Mouse (Mus musculus) lung, adult 2 months (tissue): Measurements from ENCODE around the gene Camk2d. TPM values are rescaled to one million over a fixed set of nuclear protein-coding genes. Genes with fewer than 3 reads are reported as not detected.

Experiments used
- DNase-seq: peaks from one replicate; pipeline ENCODE4 v3.0.0; 2022
- H3K4me1 ChIP-seq: fragments of 200-500 bp; 2 replicates; pipeline ENCODE4 v1.6.1; 2011; ENCODE audit warnings: low read length; ENCODE audit not compliant: control insufficient read depth, insufficient read depth
- H3K4me3 ChIP-seq: fragments of 200-500 bp; replicated peaks from 2 replicates; pipeline ENCODE3; 2011; ENCODE audit warnings: low read depth, mild to moderate bottlenecking, control low read depth, low read length; ENCODE audit errors: extremely low read depth
- CTCF ChIP-seq: fragments of 200-500 bp; IDR thresholded peaks from 2 replicates; pipeline ENCODE4 v1.5.1; 2011; ENCODE audit warnings: mild to moderate bottlenecking, low read length, control low read depth; ENCODE audit not compliant: insufficient read depth
- POLR2A ChIP-seq: fragments of 200-500 bp; IDR thresholded peaks from 2 replicates; pipeline ENCODE4 v1.6.1; 2011; ENCODE audit warnings: low read depth, mild to moderate bottlenecking, control low read depth, low read length, borderline replicate concordance; ENCODE audit errors: extremely low read depth
- WGBS: fragments of 180-500 bp; shearing (Covaris S2); methylation state at CpG from one replicate; pipeline ENCODE4 v1.1.7; 2018; 5-methylcytosine and 5-hydroxymethylcytosine counted together
- polyA plus RNA-seq: library from polyadenylated mRNA; depleted of rRNA; stranded (reverse); fragments of >200 nt; gene quantifications from 2 replicates; pipeline ENCODE4 v1.2.3, GENCODE M21; 2012

Gene Camk2d
- polyA plus RNA-seq, 1 experiment: 61.4 TPM

GRCm38 (mm10) chr3:126659832-126660564, 63.9 kb downstream of the Camk2d start:
- H3K4me3 ChIP-seq: no peak overlapping the region
- no peak for DNase-seq
- 58% methylated on average over 8 of the region's 8 CpGs for WGBS
- no peak for TF ChIP-seq CTCF
- TF ChIP-seq POLR2A: no peak
- H3K4me1 ChIP-seq: peaks cover 10% of the 10 kb centered on the region

GRCm38 (mm10) chr3:126660575-126660974, 64.5 kb downstream of the Camk2d start:
- Histone ChIP-seq H3K4me1 (peaks cover 10% of the 10 kb centered on the region), H3K4me3 (no peak overlapping the region)
- peak; percentile 43 for DNase-seq
- WGBS: 61% methylated on average over 2 of the region's 2 CpGs
- TF ChIP-seq CTCF (no peak), POLR2A (no peak)

DNA sequence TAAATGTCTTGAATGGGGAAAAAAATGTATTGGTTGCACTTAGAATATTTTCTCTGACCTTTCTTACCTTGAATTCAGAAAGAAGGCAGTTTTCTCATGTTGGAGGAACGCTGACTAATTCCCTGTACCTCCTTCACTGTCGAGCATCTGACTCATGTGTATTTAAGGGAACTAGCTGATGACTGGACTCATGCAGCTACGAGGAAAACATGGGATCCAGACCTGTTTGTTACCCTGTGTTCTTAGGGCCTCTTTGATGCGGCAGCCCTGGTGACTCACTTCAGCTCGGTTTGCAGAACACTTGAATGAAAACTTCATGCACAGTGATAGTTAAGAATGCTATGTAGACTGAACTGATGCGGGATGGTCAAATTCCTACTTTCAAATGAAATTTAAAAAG, 64.9 kb downstream of the Camk2d start:
- no peak overlapping the region for H3K4me3 ChIP-seq
- no peak for TF ChIP-seq CTCF
- 65% methylated on average over 6 of the region's 6 CpGs for WGBS
- no peak for DNase-seq
- H3K4me1 ChIP-seq: peaks cover 10% of the 10 kb centered on the region

DNA sequence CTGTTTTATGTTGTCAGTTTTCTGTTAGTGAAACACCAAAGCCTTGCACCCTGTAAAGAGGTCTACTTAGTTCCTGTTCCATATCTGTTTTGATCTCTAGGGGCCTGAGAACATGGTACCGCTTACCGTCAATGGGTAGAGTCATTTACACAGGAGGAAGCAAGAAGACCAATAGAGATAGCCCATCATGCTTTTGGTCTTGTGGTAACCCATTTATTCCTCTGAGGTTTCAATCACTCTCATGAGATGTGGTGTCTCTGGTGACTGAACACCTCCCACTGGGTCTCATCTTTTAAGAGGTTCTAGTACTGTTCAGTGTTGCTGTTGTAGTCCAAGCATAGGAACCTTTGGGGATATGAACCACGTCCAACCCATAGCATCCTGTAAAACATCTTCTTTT, 65.8 kb downstream of the Camk2d start:
- peaks cover 10% of the 10 kb centered on the region for H3K4me1 ChIP-seq
- TF ChIP-seq POLR2A (no peak), CTCF (no peak)
- 79% methylated on average over 3 of the region's 3 CpGs for WGBS
- H3K4me3 ChIP-seq: no peak overlapping the region
- no peak for DNase-seq

GRCm38 (mm10) chr3:126663436-126663835, 67.3 kb downstream of the Camk2d start:
- WGBS: 55% methylated on average over 5 of the region's 5 CpGs
- no peak for DNase-seq
- H3K4me3 ChIP-seq: no peak overlapping the region
- no peak for TF ChIP-seq POLR2A
- TF ChIP-seq CTCF: no peak
- H3K4me1 ChIP-seq: peaks cover 21% of the 10 kb centered on the region

DNA sequence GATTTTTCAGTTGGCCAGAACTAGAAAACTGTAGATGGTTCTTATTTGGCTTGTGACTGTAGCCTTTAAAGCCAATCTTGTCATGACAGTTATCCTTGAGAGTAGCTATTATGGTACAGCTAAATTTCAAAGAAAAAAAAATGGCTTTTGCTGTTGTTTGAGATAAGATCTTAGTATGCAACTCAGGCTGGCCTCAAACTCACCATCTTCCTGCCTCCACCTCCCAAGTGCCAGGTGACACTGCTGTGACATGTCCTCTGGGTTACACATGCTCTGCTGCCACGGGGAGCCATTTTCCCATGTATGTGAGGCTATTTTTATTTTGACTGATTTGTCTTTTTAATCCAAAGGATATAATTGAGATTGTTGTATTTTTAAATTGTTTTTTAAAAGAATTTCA, 69.8 kb downstream of the Camk2d start:
- no peak for DNase-seq
- Histone ChIP-seq H3K4me1 (peaks cover 14% of the 10 kb centered on the region), H3K4me3 (no peak overlapping the region)
- TF ChIP-seq POLR2A: no peak
- TF ChIP-seq CTCF: no peak
- WGBS: 80% methylated on average over 1 of the region's 1 CpGs

DNA sequence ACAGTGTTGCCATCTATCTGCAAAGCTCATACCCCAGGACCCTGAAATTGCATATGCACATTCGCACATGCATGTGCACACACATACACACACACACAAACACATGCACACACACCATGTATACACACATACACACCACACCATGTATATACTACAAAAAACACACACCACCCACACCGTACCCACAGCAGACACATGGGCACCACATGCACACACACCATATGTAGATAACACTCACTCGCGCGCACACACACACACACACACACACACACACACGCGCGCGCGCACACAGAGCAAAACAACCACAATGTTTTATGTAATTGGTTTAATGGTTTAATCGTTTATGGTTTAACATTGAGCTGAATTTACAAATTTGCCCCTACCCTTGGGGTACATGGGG, 70.9 kb downstream of the Camk2d start:
- WGBS: 93% methylated on average over 11 of the region's 11 CpGs
- DNase-seq: no peak

DNA sequence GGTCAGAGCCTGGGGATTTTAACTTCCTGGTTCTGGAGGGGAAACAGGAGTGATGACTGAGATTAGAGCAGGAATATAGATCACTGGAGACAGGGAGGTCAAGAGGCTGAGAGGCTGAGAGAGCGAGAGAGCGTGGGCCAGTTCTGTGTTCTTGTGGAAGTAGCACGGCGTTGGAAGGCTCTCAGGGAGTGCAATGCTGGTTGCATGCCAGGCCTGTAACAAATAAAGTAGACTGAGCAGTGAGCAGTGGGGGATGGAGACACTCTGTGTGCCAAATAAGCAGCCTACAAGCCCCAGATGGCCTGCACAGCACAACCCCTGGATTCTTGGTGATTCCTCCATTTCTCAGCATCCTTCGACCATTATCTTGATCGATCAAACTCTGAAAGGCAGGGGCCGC, 71.3 kb downstream of the Camk2d start:
- 35% methylated on average over 7 of the region's 7 CpGs for WGBS
- peak; percentile 44 for DNase-seq

More for the DNA sequence above, 70.9 kb downstream of the Camk2d start:
- Histone ChIP-seq H3K4me3 (no peak overlapping the region), H3K4me1 (peaks cover 14% of the 10 kb centered on the region)
- no peak for TF ChIP-seq POLR2A
- no peak for TF ChIP-seq CTCF

GRCm38 (mm10) chr3:126668123-126668522, 72.0 kb downstream of the Camk2d start:
- peaks cover 14% of the 10 kb centered on the region for H3K4me1 ChIP-seq
- WGBS: 20% methylated on average over 3 of the region's 3 CpGs
- TF ChIP-seq CTCF (no peak), POLR2A (no peak)
- peak; percentile 50 for DNase-seq
- H3K4me3 ChIP-seq: no peak overlapping the region

More for the DNA sequence above, 71.3 kb downstream of the Camk2d start:
- Histone ChIP-seq H3K4me3 (no peak overlapping the region), H3K4me1 (peaks cover 14% of the 10 kb centered on the region)
- TF ChIP-seq POLR2A (no peak), CTCF (no peak)

GRCm38 (mm10) chr3:126668692-126669091, 72.6 kb downstream of the Camk2d start:
- TF ChIP-seq POLR2A: no peak
- TF ChIP-seq CTCF: no peak
- H3K4me1 ChIP-seq: peaks cover 14% of the 10 kb centered on the region
- H3K4me3 ChIP-seq: no peak overlapping the region
- 34% methylated on average over 10 of the region's 10 CpGs for WGBS
- no peak for DNase-seq
